Mouse (Mus musculus): Measurements from ENCODE around the gene Ubtf. TPM values are rescaled to one million over a fixed set of nuclear protein-coding genes. Genes with fewer than 3 reads are reported as not detected.

Ubtf gene
- total RNA-seq, 2 experiments from 2014 or later: 85.8 to 98.3 TPM

DNA sequence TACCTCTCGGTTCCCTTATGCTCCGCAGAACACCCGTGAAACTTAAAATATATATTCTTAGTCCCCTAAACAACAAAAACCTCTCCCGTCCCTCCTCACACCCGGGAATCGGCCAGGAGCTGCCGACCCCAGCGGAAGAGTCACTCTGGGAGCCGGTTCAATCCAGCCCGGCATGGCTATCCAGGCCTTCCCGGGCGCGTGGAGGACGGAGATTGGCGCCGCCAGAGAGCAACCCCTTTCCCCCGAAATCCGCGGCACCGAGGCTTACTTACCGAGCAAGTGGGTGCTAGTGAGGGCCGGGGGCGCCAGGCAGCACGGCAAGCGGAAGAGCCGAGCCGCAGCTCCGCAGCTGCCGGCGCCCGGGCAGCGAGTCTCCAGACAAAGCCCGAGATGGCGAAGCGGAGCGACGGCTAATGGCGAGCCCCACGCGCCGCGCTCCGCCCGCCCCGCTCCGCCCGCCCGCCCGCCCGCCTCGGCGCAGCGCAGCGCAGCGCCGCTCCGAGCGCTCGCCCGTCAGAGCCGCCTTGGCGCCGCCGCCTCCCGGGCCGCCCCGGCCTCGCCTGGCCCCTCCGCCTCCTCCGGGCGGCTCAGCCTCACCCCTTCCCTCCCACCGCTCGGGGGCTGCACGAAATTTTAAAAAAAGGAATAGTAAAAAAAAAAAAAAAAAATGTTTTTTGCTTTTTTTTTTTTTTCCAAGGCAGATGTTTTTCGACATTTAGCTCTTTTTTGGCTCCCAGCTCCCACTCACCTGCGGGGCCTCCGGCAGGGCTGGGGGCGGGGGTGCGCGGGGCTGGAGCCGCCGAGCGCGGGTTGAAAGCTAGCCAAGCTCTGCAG lies 749 bp downstream of the Ubtf start:
- peak in 1 of 2 experiments; percentile 68 for DNase-seq (ENCODE audit: low spot score in 2 of 2)

DNA sequence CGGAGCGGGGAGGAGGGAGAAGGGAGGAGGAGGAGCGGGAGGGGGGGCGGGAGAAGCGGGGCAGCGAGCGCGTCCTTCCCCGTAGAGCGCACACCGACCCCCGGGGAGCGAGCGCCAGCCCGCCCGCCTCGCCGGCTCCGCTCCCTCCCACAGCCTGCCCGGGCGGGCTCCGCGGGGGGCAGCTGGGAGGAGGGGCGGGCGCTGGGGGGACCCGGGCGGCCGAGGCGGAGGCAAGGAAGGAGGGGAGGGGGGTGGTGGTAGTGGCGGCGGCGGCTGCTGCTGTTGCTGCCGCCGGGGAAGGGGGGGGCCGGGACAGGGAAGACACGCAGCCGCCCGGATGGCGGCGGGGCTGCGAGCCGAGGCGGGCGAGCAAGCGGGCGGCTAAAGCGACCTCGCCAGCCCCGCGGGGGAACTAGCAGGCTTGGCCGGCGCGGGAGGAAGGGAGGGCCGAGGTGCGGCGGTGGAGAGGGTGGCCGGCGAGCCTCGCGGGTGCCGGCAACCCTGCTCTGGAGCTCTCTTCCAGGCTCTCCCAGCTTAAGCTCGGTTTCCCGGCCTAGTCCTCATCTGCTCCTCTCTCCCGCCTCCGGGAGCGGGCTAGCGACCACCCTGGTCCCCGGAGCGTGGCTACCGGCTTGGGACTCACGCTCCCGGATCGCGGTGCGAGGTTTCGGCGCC lies 1.5 kb downstream of the Ubtf start:
- peak; percentile 73 to 83 for DNase-seq (ENCODE audit: low spot score in 2 of 2)

GRCm38 (mm10) chr11:102317298-102317900 lies 2.1 kb downstream of the Ubtf start:
- peak in 1 of 2 experiments; percentile 77 for DNase-seq (ENCODE audit: low spot score in 2 of 2)

DNA sequence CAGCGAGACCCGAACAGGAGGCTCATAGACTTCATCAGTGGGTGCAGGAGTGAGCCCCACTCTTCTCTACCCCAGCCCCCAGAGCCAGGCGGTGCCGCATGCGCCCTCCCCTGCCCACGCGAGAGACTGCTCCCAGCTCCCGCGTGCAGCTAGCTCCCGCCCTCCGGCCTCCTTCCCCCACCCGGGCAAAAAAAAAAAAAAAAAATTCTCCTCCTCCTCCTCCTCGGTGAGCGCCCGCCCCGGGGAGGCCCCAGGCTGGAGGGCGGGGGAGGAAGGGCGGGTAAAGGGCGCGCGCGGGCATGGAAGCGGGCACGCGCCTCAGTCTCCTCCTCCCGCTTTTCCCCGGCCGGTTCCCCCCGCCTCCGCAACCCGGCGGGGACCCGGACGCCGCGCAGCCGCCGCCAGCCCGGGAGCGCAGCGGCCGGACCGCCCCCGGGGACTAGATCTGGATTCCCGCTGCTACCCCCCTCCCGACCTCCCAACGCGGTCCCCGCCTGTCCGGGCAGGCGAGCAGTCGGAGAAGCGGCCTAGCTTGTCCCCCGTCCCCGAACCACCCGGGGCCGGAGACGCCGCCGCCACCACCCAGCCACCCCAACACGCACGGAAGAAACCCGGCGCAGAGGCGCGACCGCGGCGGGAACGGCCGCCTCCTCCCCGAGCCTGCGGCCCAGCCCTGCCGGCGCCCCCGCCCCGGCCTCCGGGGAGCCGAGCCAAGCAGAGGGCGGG lies 2.8 kb downstream of the Ubtf start:
- peak; percentile 82 to 89 for DNase-seq (ENCODE audit: low spot score in 2 of 2)

DNA sequence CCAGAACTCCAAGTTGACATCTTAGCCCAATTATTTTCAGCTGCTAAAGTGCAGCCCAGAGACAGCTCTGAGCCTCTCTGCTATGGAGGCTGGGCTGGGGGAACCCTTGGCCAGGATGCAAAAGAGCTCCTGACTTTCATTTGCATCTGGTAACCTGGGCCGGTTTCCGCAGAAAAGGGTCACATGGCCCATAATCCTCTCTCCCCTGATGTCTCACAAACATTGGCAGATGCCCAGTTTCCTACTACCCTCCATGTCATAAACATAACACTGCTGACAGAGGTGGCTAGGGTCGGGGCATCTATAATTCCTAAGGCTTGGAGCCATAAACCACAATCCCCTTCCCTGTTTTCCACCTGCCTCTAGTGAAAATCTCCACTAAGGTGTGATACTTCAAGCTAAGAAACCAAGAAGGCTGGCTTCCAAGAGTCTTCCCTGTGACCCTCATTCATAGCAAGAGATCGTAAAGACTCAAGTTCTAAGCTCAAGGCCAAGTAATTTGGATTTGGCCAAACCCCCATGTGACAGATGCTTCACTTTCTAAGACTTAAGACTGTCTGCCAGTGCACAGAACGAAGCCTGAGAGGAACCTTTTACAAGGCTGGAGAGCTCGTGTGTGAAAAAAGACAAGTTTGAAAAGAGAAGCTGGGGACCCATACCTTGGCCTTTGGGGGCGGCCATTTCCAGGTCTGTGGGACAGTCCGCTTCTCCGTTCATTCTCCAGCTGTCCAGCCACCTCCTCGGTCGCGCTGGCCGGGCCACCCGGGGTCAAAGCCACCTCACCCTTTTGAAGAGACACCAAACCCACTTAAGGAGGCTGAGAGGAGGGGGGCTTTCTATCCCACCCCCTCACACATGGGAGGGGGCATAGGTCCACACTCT lies 3.6 kb downstream of the Ubtf start:
- DNase-seq (ENCODE audit: low spot score in 2 of 2): peak in 1 of 2 experiments; percentile 32

DNA sequence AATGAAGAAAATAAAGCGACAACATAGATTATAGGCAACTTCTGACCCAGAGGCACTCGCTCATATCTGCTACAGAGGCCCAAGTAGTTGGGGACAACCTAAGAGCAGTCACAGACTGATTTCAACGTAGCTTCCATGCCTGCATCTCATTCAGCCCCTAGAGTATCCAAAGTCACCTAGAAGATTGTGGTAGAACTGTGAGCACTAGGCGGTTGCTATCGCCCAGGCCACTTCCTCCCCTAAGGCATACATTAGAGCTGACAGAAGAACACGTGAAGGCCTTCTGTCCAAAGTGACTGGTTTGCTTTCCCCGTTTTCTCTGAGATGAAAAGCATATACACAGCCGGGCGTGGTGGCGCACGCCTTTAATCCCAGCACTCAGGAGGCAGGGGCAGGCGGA lies 5.2 kb downstream of the Ubtf start:
- no peak for DNase-seq (ENCODE audit: low spot score in 2 of 2)

DNA sequence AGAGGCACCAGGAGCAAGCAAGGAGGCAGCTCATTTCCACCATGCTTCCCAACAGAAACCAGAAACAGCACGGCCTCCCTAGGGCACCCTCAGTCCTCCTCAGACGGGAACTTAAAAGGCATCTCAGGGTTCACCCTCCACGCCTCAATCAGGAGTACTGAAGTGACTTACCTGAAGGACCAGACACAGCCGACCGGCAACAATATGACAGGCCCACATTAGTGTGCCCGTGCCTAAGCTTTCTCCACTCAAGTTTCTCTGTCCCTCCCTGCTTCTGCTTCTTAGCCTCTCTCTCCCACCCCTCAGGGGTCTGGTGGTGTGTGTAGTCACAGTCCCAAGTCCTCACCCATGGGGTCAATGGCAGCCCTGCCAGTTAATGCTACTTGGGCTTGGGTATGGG lies 7.0 kb downstream of the Ubtf start:
- no peak for DNase-seq (ENCODE audit: low spot score in 2 of 2)

DNA sequence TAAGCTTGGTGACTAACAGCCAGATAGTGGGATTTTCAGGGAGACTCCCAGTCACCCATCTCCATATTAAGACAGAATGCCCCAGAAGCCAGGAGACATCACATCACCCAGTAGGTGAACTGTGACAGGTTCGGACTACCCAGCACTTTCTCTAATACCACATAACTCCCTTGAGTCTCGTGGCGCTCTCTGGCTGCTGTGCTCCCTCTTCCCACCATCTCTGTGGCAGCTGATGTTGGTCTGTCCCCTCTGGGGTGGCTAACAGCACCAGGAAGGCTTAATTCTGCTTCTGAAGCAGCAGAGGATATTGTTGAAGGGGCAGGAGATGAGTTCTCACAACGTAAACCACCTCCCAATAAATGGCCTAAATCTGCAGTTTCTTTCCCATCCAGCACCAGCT lies 7.6 kb downstream of the Ubtf start:
- no peak for DNase-seq (ENCODE audit: low spot score in 2 of 2)

DNA sequence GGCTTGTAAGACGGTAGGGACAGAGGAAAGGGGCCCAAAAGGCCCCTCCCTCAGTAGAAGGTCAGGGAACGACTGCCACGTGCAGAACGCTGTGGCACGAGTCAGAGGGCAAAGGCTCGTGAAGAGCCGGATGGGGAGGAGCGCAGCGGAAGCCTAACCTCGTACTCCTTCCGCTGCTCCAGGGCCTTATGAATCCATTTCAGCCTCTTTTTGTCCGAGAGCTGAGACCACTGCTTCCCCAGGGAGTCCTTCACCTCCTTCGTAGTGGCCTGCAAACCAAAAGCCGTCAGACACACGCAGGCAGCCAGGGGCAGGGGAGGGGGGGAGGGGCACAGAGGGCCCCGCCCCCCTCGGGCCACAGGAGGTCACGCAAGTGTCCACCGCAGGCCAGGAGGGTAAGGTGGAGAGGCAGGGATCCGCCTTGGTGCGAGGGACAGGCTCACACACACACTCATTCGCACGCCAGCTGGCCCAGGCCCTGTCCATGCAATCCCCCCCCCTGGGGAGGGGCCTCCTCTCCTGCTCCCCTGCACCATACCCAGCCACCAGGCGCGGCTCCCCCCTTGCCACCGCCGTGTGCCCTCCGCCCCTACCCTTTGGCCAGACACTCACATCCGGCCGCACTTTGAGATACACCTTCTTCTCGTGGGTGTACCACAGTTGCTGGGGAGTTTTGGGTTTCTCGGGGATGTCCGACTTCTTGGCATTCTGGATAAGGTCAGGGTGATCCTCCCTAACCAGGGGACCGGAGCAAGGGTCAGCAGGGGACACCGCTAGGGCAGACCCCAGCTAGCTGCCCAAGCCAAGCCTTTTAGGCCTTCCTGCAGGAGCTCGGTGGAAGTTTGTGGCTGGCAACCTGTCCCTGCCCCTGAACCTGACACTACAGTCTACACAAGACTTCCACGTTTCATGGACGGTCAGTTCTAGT lies 8.5 kb downstream of the Ubtf start:
- peak in 1 of 2 experiments; percentile 20 for DNase-seq (ENCODE audit: low spot score in 2 of 2)

DNA sequence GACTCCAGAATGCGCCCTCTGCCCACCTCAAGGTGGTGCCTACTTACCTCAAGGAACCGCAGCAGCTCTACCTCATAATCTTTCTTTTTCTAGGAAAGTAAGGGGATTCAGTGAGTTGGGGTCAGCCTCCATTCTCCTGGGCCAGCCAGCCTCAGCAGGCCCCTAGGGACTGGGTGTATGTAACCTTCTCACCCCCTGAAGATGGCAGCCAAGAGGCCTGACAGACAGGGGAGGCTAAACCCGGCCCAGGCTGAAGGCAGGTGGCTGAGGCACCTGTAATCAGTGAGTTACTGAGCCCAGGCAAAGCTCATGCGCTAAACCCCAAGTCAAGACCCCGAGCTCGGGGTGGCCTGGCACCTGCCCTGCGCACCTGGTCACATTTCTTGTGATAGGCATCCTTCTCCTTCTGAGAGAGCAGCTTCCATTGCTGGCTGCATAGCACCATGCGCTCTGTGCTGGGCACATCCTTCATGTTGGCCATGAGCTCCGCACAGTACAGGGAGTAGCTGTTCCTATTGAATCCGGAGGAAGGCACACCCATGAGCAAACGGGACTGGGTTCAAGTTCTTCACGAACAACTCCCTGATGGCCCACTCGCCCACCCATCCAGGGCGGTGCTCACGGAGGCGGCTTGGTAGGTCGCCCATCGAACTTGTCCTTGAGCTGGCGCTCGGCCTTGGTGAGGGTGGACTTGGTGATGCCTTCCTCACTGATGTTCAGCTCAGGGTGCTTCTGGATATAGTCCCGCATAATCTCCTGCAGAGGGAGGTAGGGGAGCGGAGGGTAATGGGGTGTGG lies 9.5 kb downstream of the Ubtf start:
- no peak for DNase-seq (ENCODE audit: low spot score in 2 of 2)

- DNase-seq (ENCODE audit: low spot score in 2 of 2): peak; percentile 97 to 98
Measured at GRCm38 (mm10) chr11:102308979-102309378, 10.6 kb downstream of the Ubtf start.

DNA sequence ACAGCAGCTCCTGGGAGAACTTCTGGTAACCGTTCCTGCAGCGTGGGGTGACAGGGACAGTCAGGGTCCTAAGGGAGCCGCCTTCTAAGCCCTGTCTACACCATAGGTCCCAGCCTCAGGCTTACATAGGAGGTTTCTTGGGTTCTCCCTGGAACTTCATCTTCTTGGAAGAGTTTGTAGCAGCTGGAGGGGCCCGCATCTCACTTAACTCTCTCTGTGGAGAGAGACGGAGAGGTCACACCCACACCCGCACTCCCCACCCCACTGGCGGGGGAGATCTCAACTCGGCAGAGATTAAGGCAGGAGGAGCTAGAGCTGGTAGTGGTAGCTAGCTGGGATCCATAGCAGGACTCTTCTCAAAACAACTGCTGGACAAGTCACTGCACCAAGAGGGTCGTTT lies 11.4 kb downstream of the Ubtf start:
- no peak for DNase-seq (ENCODE audit: low spot score in 2 of 2)

GRCm38 (mm10) chr11:102305359-102305758 lies 14.2 kb downstream of the Ubtf start:
- DNase-seq (ENCODE audit: low spot score in 2 of 2): no peak

GRCm38 (mm10) chr11:102304141-102304540 lies 15.4 kb downstream of the Ubtf start:
- no peak for DNase-seq (ENCODE audit: low spot score in 2 of 2)

DNA sequence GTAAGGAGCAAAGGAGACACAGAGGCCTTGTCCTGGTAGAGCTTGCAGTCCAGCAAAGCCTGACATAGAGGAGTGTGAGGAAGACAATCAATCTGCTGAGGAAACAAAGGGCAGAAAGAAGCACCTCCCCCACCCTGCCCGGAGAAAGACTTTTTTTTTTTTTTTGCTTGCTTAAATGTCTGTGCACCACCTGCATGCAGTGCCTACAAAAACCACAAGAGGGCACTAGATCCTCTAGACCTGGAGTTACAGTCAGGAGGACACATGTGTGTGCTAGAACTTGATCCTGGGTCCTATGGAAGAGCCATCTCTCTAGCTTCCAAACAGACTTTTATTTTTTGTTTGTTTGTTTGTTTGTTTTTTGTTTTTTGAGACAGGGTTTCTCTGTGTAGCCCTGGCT lies 19.7 kb downstream of the Ubtf start:
- no peak for DNase-seq (ENCODE audit: low spot score in 2 of 2)

DNA sequence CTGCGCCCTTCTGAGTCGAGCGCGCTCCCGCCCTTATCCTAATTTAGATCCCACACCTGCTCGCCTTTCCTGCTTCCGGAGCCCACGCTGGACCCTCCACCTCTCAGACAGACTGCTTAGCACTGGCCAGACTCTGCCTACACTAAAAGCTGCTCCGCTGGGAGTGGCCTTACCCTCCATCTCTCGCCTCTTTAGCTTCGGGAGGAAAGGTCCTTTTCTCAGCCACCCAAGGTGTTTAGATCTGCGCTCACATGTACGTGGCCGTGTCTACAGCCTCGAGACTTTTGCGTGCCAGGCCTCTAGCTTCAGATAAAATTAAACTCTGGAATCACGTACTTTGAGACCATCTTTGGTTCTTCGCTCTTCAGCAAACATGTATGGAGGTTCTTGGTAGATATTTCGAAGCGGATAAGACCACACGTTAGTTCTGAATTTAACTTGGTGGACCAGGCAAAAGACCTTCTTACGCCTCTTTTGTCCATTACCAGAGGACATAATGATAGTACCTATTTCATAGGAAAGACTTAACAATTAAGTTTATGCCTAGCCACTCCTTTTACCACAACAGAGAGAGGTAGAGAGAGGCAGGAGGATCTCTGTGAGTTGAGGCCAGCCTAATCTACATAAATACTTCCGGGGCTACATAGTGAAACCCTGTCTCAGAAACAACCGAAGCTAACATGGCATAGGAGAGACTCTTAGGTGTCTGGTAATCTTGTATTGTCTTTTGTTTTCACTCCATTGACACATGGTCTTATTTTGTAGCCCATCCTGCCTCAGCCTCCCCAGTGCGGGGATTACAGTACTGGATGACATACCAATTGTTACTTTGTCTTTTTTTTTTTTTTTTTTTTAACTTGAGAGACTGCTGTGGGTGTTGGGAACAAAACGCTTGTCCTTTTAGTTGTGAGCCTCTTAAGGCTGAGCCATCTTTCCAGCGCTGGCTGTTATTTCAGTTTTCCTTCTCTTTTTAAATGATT lies 21.7 kb downstream of the Ubtf start:
- no peak for DNase-seq (ENCODE audit: low spot score in 2 of 2)
